Mouse (Mus musculus): ENCODE results near the gene Tdrd1.
"Not testable (repeated sequence)": the region's sequence is repeated elsewhere in the genome, so short reads cannot be mapped to it uniquely, and the experiment has no call there.

The Tdrd1 gene

DNA sequence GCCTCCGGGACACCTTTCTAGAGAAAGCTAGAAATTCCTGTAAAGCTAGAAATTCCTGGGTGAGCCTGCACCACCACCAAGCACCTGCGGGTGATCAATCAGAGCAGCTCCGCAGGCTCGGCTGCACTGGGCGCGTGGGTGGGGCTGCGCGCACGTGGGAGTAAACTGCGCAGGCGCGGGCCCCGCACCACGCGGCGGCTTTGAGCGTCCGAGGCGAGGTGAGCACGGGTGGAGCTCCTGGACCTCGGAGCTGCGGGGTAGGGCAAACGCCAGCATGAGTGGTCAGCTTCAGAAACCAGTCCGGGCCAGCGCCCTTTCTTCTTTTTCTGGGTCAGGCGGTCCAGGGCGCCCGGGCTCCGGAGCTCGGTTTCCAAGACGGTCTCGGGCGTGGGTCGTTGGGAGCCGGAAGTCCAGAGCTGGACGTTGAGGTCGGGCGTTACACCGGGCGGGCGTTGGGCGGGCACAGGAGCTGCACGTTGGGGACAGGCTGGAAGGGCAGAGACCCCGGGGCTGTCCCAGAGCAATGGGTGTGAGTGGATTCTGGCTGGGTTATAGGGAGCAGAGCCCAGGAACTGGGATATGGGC is at the start of gene Tdrd1:
Gene Tdrd1, plus strand, starts transcription at position 163 of the 585 bp plus-strand sequence.
- DNase-seq: no peak

DNA sequence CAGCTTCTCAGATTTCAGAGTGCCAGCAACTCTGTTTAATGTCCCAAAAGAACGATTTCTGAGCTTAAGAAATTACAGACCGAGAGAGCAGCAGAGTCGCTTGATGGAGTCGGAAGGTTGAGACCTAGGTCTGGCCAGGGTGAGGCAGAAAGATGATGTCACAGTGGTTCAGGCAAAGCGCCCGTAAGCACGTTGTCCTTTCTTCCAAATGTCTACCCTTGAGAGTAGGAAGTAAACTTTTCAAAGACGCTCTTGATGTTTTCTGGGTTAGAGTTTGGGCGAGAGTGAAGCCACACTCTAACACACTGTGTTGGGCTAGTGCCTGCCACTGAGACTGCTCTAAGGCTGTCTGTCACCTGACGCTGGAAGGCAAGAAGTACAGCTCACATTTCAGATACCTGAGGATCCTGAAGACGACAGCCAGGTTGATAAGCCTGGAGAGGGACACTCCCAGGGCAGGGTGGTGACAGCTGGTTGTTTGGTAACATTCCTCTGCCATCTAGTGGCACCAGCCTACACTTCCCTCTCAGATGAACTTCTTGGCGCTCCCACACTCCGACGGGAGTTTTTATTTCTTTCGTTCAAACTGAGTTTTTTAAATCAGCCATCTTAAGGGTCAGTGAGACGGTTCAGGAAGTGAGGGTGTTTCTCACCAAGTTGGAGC is 49.2 kb upstream of the Tdrd1 start:
- DNase-seq: peak; percentile 36

DNA sequence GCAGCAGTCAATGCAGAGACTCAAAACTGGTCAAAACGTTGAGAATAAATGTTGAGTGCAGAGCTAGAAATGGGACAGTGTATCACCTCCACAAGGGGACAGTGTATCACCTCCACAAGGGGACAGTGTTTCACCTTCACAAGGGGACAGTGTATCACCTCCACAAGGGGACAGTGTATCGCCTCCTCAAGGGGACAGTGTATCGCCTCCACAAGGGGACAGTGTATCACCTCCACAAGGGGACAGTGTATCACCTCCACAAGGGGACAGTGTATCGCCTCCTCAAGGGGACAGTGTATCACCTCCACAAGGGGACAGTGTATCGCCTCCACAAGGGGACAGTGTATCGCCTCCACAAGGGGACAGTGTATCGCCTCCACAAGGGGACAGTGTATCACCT is 47.5 kb upstream of the Tdrd1 start:
- not testable (repeated sequence) for DNase-seq

DNA sequence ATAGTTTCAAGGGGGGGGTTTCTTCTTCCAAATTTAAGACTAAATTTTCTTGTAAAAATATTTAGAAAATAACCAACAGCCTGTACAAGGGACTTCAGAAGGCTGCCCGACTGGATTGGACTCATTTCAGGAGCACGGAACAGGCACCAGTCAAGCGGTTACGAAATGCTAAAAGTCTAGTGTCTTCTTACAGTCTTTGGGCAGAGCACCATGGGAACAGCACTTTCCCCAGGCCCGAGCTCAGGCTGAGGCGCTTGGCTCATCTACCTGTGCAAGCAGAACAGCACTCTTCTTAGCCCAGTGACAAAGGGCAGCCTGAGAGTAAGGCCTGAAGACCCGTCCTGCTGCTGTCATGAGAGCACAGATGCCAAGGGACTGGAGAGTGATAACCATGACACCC is 38.1 kb upstream of the Tdrd1 start:
- no peak for DNase-seq

DNA sequence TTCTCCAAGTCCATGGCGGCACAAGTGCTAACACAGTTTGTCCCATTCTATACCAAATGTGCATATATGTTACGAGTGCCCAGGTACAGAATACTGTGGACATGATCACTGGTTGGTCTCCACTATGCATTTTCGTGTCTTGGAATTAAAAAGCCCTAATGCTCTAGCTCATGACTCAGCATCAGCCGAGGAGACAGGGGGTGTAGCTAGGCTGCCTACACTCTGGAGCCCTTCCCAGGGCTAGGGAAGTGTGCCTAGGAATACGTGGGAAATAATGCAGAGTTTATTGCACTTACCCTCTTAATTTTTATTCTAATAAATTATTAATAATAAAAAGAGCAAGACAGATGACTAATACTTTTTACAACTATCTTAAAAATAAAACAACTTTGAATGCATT is 37.1 kb upstream of the Tdrd1 start:
- DNase-seq: no peak

DNA sequence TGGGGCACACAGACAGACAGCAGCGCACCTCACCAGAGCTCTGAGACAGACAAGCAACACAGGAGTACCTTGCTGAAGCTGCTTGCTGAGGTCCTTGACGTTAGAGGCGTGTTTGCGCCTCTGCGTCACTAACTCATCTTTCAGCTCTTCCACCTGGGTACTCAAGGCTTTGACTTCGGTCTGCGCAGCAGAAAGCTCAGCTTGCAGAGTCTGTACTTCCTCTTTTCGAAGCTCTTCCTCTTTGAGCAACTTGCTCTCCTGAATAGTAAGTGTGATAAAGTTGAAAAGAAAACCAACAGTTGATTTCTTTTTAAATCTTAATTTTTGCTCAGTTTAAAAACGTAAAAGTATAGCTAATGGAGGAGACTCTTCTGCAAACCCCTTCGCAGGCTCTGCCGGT is 28.6 kb upstream of the Tdrd1 start:
- no peak for DNase-seq

GRCm38 (mm10) chr19:56800226-56800625 is 25.8 kb upstream of the Tdrd1 start:
- DNase-seq: no peak

- no peak for DNase-seq
These were observed 24.9 kb upstream of the Tdrd1 start for GRCm38 (mm10) chr19:56800930-56801655.

DNA sequence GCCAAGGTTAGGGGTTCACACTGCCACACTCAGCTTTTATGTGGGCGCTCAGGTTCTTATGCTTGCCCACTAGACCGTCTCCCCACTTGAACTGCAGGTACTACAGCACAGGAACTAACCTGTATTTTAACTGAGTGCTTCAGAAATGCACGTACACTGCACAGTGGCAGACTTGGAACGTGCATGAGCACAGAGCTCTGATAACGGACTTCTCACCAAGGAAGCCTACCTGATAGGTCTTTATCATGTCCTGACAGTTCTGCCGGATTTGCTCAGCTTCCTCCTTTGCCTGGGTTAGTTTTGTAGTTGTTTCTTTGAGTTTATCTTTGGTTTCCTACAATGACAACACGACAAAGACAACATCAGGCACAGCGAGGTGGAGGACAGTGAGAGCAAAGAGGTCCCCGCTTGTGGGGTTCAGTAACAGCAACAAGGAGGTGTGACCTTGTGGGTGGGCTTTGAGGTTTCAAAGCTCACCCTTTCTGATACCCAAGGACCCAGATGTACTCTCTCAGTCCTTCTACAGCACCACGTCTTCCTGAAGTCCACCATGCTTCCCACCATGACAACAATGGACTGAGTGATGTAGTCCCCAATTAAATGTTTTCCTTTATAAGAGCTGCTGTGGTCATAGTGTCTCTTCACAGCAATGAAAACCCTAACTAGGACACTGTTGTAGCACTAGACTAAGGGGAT is 24.2 kb upstream of the Tdrd1 start:
- DNase-seq: no peak

- DNase-seq: no peak
These were observed 23.7 kb upstream of the Tdrd1 start for GRCm38 (mm10) chr19:56802352-56802746.

GRCm38 (mm10) chr19:56805366-56805765 is 20.6 kb upstream of the Tdrd1 start:
- no peak for DNase-seq

DNA sequence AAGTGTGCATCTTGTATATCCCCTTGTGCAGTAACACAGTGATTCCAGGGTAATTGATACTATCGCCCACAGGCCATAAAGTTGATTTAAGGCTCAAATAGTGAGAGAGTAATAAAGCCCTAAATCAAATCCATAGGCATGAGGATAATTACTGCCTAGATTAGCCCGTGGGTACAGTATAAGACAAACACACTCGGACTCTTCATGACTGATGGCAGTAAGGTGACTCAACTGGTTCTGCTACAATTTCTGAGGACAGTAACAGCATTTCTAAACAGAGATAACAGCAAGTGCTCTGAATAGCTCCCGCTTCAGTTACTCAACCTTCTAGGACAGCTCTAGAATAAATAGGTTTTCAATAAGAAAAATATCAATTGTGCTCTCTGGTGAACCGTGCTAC is 18.9 kb upstream of the Tdrd1 start:
- no peak for DNase-seq

DNA sequence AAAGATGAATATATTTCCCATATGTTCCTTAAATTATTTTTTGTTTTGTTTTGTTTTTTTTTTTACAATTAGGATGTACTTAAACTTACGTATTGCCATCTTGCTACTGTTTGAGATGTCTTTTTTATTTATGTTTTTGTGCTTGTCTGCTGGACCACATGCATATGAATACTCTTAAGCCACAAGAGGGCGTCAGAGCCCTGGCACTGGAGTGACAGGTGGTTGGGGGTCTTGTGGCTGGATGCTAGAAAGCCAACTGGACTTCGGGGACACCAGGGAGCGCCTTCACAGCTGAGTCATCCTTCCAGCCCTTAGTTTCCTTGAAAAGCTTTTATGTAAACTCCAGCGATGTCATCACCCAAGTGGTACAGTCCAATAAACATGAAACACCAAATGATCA is 17.2 kb upstream of the Tdrd1 start:
- no peak for DNase-seq

GRCm38 (mm10) chr19:56810641-56811146 is 15.3 kb upstream of the Tdrd1 start:
- no peak for DNase-seq

- DNase-seq: peak; percentile 45
These were observed 14.4 kb upstream of the Tdrd1 start for GRCm38 (mm10) chr19:56811590-56811989.

DNA sequence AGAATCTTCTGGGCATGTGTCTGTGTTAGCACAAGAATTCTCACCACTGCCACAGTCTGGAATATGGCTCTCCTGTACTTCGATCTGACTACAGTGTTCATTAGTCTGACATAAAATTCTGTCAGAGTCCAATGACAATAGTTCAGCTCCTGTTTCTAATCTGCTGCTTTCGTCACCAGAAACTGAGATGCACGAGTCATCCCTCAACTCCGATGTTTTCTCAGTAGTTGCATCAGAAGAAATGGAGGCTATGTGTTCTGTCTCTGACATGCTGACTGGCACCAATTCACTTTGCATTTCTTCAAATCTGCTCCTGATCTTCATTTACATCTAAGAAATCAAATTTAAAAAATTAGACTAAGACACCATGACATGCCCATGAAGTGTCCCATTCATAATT is 12.6 kb upstream of the Tdrd1 start:
- DNase-seq: no peak

GRCm38 (mm10) chr19:56817851-56818526 is 8.0 kb upstream of the Tdrd1 start:
- no peak for DNase-seq

DNA sequence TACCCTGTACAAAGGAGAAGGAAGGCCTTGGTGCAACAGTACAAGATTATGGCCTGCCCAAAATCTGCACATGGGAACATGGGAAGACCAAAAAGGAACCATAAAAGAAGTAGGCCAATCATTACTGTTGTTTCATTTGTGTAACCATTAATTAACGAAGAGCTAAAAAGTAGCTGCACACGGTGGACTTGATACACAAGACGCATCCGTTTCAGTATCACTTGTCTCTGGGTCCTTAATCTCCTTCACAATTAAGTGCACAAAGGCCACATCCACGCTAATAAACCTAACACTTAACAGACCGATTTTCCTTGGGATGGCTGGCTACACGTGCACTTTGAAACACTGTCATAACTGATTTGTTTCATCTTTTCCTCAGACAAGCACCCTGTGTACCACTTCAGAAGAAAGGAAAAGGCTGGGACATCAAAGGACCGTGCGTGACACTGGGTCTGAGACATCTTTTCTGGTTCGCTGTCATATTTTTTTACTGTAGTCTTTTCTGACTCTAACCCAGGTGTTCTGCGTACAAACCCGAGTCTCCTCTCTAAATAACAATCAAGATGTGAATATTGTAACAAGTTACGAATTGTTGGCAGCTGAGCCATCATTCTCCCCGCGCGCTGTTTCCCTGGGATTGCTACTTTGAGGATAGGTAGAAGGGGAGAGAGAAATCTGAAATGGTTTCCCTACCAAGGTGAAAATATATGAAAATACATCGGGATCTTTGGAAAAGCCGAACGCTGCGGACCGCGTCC is 4.8 kb upstream of the Tdrd1 start:
- no peak for DNase-seq

DNA sequence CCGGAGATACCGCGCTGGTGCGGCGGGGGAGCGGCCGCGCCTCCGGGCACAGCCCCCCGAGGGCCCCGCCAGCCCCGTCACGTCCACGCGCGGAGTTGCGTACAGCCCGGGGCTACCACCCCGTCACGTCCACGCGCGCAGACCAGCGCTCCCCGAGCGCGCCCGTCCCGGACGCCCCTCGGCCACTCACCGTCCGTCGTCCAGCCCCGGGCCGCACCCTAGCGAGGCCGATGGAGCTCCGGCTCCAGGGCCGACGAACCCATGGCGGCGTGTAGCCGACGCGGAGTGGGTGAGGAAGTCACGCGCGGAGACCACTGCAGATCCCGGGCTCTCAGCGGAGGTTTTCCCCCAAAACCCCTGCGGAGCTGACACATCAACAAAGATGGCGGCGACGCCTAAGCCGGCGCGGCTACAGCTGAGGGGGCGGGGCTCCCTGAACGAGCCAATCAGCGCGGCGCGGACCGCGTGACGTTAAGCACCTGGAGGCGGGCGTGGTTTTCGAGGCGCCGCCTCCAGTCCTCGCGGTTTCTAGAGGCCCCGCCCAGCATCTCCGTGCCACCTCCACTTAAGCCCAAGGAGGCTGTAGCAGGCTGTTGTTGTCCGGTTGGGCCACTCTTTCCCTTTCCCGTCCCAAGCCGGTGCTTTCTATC is 4.1 kb upstream of the Tdrd1 start, which contains the start of gene Ccdc186:
Gene Ccdc186, minus strand, starts transcription at position 393 of the 650 bp plus-strand sequence.
- DNase-seq: peak; percentile 93

DNA sequence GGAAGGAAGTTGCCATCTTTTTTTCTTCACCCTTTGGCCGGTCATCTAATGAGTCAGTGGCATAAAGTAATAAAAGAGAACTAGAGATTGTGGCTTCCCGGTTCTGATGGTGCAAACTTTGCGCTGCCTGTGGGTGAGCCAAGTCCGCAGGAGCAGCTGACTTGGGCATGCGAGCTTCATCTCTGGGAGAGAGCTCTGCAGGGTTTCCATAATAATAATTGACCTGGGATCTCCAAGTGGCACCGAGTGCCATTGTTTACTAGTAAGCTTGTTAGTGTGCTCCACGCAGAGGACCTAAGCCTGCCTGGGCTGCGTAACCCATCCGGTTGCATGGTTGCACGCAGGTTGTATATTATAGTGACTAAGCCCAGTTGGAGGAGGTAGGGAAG is 3.6 kb upstream of the Tdrd1 start:
- DNase-seq: no peak

DNA sequence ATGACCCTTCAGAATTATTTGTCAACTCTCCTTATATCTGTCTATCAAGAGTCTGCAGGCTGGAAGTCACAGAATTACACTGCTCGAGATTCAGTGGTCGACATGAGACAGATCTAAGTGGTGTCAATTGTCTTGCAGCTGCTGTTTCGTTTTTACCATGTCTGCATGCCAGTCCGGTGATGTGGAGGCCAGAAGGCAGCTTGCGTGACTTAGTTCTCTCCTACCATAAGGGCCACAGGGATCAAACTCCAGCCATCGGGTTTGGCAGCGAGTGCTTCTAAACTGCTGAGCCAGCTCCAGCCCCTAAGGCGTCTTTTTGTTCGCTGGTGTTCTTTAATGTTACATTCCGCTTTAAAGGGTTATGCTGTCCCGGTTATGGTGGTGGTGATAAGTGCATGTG is 2.3 kb downstream of the Tdrd1 start:
- peak; percentile 31 for DNase-seq

GRCm38 (mm10) chr19:56829267-56829666 is 3.3 kb downstream of the Tdrd1 start:
- no peak for DNase-seq
